15 mouse cellular contexts compared by ENCODE assay signal in the genomic region with DNA sequence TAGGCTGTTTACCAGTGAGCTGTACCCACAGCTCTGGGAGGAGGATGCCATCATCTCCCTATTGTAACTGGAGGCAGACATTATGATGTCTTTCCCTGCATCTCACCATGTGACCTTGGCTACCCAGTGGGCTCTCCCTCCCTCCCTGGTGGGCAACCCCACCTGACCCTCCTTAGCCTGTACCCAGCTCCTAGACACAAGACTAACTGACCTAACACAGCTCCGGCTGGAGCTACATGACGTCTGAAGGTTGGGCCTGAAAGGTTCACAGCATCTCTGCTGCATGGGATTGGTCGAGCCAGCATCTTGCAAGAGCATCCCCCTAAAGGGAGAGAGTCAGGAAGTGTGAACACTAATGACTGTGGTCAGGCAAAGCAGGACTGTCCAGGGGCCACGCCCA. TPM values are rescaled to one million over a fixed set of nuclear protein-coding genes. Genes with fewer than 3 reads are reported as not detected.
DNase-seq lines count a peak whose midpoint lies in the region; ATAC-seq lines count a peak whose summit lies in the region.
"Had no signal": no experiment of that assay in that cellular context is flagged by ENCODE, and none has a peak within 500 bp of the region (broad histone marks: within the 10 kb centered on the region; RNA-seq: fewer than 3 reads in every experiment).

No protein-coding gene starts in this region.

- ATAC-seq in forebrain, embryonic 12.5 days (ENCODE audit: low FRiP score) = peak; percentile 30; the same call in 1 of the 2 replicates
- ATAC-seq in hindbrain, embryonic 14.5 days (ENCODE audit: low FRiP score) = no peak; the same call in 1 of the 2 replicates
- peak; percentile 57 for ATAC-seq in midbrain, embryonic 16.5 days
- ATAC-seq: activated CD4-positive, CD25-positive, alpha-beta regulatory T cell, adult 4 months had no signal

- no peak overlapping the region; the same call in 1 of the 2 replicates for H3K9ac ChIP-seq in forebrain, embryonic 12.5 days
- peak overlapping the region; percentile 24; the same call in 1 of the 2 replicates for H3K9ac ChIP-seq in hindbrain, embryonic 14.5 days
- peak overlapping the region; percentile 42; the same call in 1 of the 2 replicates for H3K9ac ChIP-seq in midbrain, embryonic 16.5 days (ENCODE audit: low read depth, low read length)
- H3K9ac ChIP-seq: embryonic facial prominence, embryonic 12.5 days; intestine, embryonic 15.5 days had no signal

- no peaks in the 10 kb centered on the region for H3K27me3 ChIP-seq in forebrain, embryonic 12.5 days
- no peaks in the 10 kb centered on the region for H3K27me3 ChIP-seq in hindbrain, embryonic 14.5 days (ENCODE audit: control insufficient read depth, insufficient read depth, low read length)
- no peaks in the 10 kb centered on the region for H3K27me3 ChIP-seq in midbrain, embryonic 16.5 days (ENCODE audit: control insufficient read depth, insufficient read depth, low read depth, low read length)
- H3K27me3 ChIP-seq: embryonic facial prominence, embryonic 12.5 days; intestine, embryonic 15.5 days had no signal

- H3K4me1 ChIP-seq in forebrain, embryonic 12.5 days = peaks cover 21% of the 10 kb centered on the region
- peaks cover 14% of the 10 kb centered on the region for H3K4me1 ChIP-seq in hindbrain, embryonic 14.5 days (replicated peaks; ENCODE audit: control insufficient read depth, insufficient read depth, low read length)
- H3K4me1 ChIP-seq in midbrain, embryonic 16.5 days (ENCODE audit: control insufficient read depth, insufficient read depth, low read length) = peaks cover 19% of the 10 kb centered on the region
- H3K4me1 ChIP-seq: embryonic facial prominence, embryonic 12.5 days; intestine, embryonic 15.5 days had no signal

- H3K4me2 ChIP-seq in forebrain, embryonic 12.5 days = no peak overlapping the region
- H3K4me2 ChIP-seq in hindbrain, embryonic 14.5 days (replicated peaks) = peak overlapping the region; percentile 11; the same call in 1 of the 2 replicates
- peak overlapping the region; percentile 29 for H3K4me2 ChIP-seq in midbrain, embryonic 16.5 days (ENCODE audit: low read length)
- H3K4me2 ChIP-seq: embryonic facial prominence, embryonic 12.5 days; intestine, embryonic 15.5 days had no signal

- H3K4me3 ChIP-seq in forebrain, embryonic 12.5 days (replicated peaks) = no peak overlapping the region
- H3K4me3 ChIP-seq in hindbrain, embryonic 14.5 days (replicated peaks; ENCODE audit: low read length) = no peak overlapping the region
- H3K4me3 ChIP-seq in midbrain, embryonic 16.5 days (ENCODE audit: low read depth, low read length) = no peak overlapping the region
- H3K4me3 ChIP-seq: embryonic facial prominence, embryonic 12.5 days; intestine, embryonic 15.5 days had no signal

- peak; percentile 26 for DNase-seq in 416B (ENCODE audit: low read depth)
- DNase-seq in hindbrain, embryonic 14.5 days (ENCODE audit: low spot score) = no peak
- no peak for DNase-seq in MN1 (ENCODE audit: low spot score)
- no peak for DNase-seq in heart, postnatal 14 days
- DNase-seq in ovary, postnatal 14 days (ENCODE audit: low spot score) = no peak
- DNase-seq: cerebellum, postnatal 14 days; kidney, postnatal 14 days; lung, adult 18-20 months; lung, postnatal 4 days; right cerebral cortex, adult 18-20 months had no signal

- H3K9me3 ChIP-seq in forebrain, embryonic 12.5 days = no peaks in the 10 kb centered on the region
- no peaks in the 10 kb centered on the region for H3K9me3 ChIP-seq in hindbrain, embryonic 14.5 days (ENCODE audit: control insufficient read depth, low read length)
- H3K9me3 ChIP-seq in midbrain, embryonic 16.5 days (replicated peaks; ENCODE audit: control insufficient read depth, low read length, poor library complexity, severe bottlenecking) = no peaks in the 10 kb centered on the region
- H3K9me3 ChIP-seq: embryonic facial prominence, embryonic 12.5 days; intestine, embryonic 15.5 days had no signal

- no peaks in the 10 kb centered on the region for H3K36me3 ChIP-seq in forebrain, embryonic 12.5 days (replicated peaks)
- H3K36me3 ChIP-seq in hindbrain, embryonic 14.5 days (replicated peaks; ENCODE audit: control insufficient read depth, insufficient read depth) = no peaks in the 10 kb centered on the region
- no peaks in the 10 kb centered on the region for H3K36me3 ChIP-seq in midbrain, embryonic 16.5 days (ENCODE audit: control insufficient read depth, insufficient read depth, low read length)
- H3K36me3 ChIP-seq: embryonic facial prominence, embryonic 12.5 days; intestine, embryonic 15.5 days had no signal

- intact Hi-C loops in heart, postnatal 14 days (cut with DNase I) = no loop called here

- WGBS in forebrain, embryonic 12.5 days = 74% methylated on average over 4 of the region's 4 CpGs
- 64% methylated on average over 4 of the region's 4 CpGs for WGBS in hindbrain, embryonic 14.5 days
- 65% methylated on average over 4 of the region's 4 CpGs for WGBS in midbrain, embryonic 16.5 days

- peak overlapping the region; percentile 85 for H3K27ac ChIP-seq in forebrain, embryonic 12.5 days
- H3K27ac ChIP-seq in hindbrain, embryonic 14.5 days = peak overlapping the region; percentile 94
- H3K27ac ChIP-seq in midbrain, embryonic 16.5 days (ENCODE audit: low read length) = peak overlapping the region; percentile 91
- H3K27ac ChIP-seq: intestine, embryonic 15.5 days had no signal

RNA-seq across cellular contexts. Expression of gene Cstad, which starts 35.0 kb away (rescaled TPM):
- polyA plus RNA-seq in forebrain, embryonic 12.5 days (2016; fragmentation: Nextera tagmentation; extraction: Ambion mirVana) = 0.47 and 0.67 TPM in 2 replicates
- polyA plus RNA-seq in hindbrain, embryonic 14.5 days (2014; fragmentation: Nextera tagmentation; extraction: Ambion mirVana) = 1.6 TPM in 1 of 2 replicates, not detected in the other
- 0.62 TPM in 2 replicates for polyA plus RNA-seq in midbrain, embryonic 16.5 days (2015; fragmentation: Nextera tagmentation; extraction: Ambion mirVana)
- total RNA-seq in heart, postnatal 14 days (2021) = 1 to 10 TPM; 1.8 to 3.9 TPM
